Mouse (Mus musculus) urinary bladder, adult 2 months (tissue): ENCODE measurements around the gene Steap1. TPM values are rescaled to one million over a fixed set of nuclear protein-coding genes. Genes with fewer than 3 reads are reported as not detected.

ENCODE experiments used
- DNase-seq: peaks from one replicate; pipeline ENCODE4 v3.0.0; 2022; ENCODE audit warnings: low spot score
- polyA plus RNA-seq: library from polyadenylated mRNA; depleted of rRNA; stranded (reverse); fragments of >200 nt; gene quantifications from 2 replicates; pipeline ENCODE4 v1.2.3, GENCODE M21; 2012; rRNA removed

The Steap1 gene
- polyA plus RNA-seq, 1 experiment, result 1.9 TPM

DNA sequence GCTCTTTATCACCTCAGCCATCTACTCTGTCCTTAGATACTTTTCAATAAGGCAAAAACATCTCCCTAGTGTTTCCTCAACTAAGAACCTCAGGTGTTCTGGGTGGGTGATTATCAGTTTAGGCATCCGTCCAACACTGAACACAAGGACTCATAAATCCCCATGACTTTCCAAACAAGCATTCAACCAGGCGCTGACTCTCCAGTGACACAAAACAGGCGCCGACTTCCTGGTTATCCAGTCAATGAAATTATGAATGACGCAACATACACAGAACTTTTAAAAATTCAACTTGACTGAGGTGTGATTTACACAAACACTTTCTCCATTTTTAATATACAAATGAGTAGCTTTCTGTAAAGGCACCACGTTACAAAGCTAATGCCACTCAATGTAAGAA lies 60.9 kb downstream of the Steap1 start:
- DNase-seq, result no peak

DNA sequence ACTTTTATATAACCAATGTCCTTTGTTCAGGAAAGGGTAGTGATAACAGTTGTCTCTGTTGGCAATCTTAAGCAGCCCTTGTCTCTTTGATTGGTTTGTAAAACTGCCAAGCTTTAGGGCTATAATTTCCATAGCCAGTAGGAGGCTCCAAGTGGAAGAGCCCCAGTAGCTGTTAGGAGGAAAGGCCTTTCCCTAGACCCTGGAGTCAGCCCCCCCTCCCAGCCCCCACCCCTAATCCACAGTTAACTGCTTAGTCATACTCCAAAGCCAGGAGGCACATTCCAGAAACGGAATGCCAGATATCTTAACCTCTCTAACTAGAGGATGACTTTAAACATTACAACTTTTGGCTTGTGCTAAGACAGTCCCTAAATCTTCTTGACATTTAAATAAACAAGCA lies 62.2 kb downstream of the Steap1 start:
- DNase-seq, result no peak

Other genes with a start within 250 kb of the Steap1 start
- 23.4 and 24.7 TPM in 2 replicates for gene Cldn12, start 234.4 kb downstream of the Steap1 start, polyA plus RNA-seq
- 14.3 and 15.6 TPM in 2 replicates for gene Gtpbp10, start 189.8 kb downstream of the Steap1 start, polyA plus RNA-seq
- gene Gm8773, start 175.5 kb downstream of the Steap1 start, polyA plus RNA-seq, result 2.7 and 5.3 TPM in 2 replicates
- 3.1 and 3.2 TPM in 2 replicates for gene Cfap69, start 85.1 kb downstream of the Steap1 start, polyA plus RNA-seq
- 9.6 and 13.2 TPM in 2 replicates for gene Steap2, start 54.7 kb downstream of the Steap1 start, polyA plus RNA-seq